Comparison of ENCODE assay signal across 9 mouse cellular contexts in genomic region chr7:125899036-125899435, GRCm38 (mm10).
DNase-seq lines count a peak whose midpoint lies in the region; ATAC-seq and TF ChIP-seq lines count a peak whose summit lies in the region.
"Had no signal": no experiment of that assay in that cellular context is flagged by ENCODE, and none has a peak within 500 bp of the region (broad histone marks: within the 10 kb centered on the region; RNA-seq: fewer than 3 reads in every experiment).

No protein-coding gene starts in this region.

- TF ChIP-seq EP300 in heart, adult 2 months (IDR thresholded peaks at IDR 0.05; ENCODE audit: insufficient read depth, low read depth, low read length) = 0 out of 2 replicates have a peak, but pooled peaks have one; percentile 32

- peak; percentile 78 for DNase-seq in ovary, adult 18-20 months (ENCODE audit: low spot score)
- no peak for DNase-seq in ovary, postnatal 14 days (ENCODE audit: low spot score)
- DNase-seq in cerebellum, adult 2 months = peak; percentile 62 to 80
- peak; percentile 46 to 74 for DNase-seq in heart, adult 2 months
- DNase-seq in layer of hippocampus, adult 2 months (ENCODE audit: low spot score in 2 of 2) = peak; percentile 41 to 63
- peak; percentile 80 to 92 for DNase-seq in right cerebral cortex, adult 2 months (ENCODE audit: low spot score in 2 of 2)
- DNase-seq in thymus, postnatal 36 days = no peak

- no peak overlapping the region for H3K4me2 ChIP-seq in forebrain, embryonic 12.5 days
- H3K4me2 ChIP-seq: limb, embryonic 15.5 days had no signal

- H3K9me3 ChIP-seq in forebrain, embryonic 12.5 days = no peaks in the 10 kb centered on the region
- H3K9me3 ChIP-seq: limb, embryonic 15.5 days had no signal

- WGBS in cerebellum, adult 2 months = 19% methylated on average over 7 of the region's 7 CpGs
- WGBS in heart, adult 2 months = 29% methylated on average over 7 of the region's 7 CpGs
- WGBS in forebrain, embryonic 12.5 days = 65% methylated on average over 7 of the region's 7 CpGs

- no peaks in the 10 kb centered on the region for H3K27me3 ChIP-seq in cerebellum, adult 2 months (ENCODE audit: control insufficient read depth, insufficient read depth, low read length)
- no peaks in the 10 kb centered on the region for H3K27me3 ChIP-seq in heart, adult 2 months (ENCODE audit: control insufficient read depth, insufficient read depth, low read length)
- H3K27me3 ChIP-seq in forebrain, embryonic 12.5 days = no peaks in the 10 kb centered on the region
- H3K27me3 ChIP-seq: limb, embryonic 15.5 days had no signal

- no peaks in the 10 kb centered on the region for H3K36me3 ChIP-seq in heart, adult 2 months (ENCODE audit: control insufficient read depth, insufficient read depth, low read length)
- no peaks in the 10 kb centered on the region for H3K36me3 ChIP-seq in forebrain, embryonic 12.5 days (replicated peaks)
- H3K36me3 ChIP-seq: limb, embryonic 15.5 days had no signal

- no peak for TF ChIP-seq POLR2A in cerebellum, adult 2 months (IDR thresholded peaks at IDR 0.05; ENCODE audit: borderline replicate concordance, insufficient read depth, low read length)
- no peak for TF ChIP-seq POLR2A in heart, adult 2 months (IDR thresholded peaks at IDR 0.05; ENCODE audit: insufficient read depth, low read depth, low read length)

- ATAC-seq in forebrain, embryonic 12.5 days (ENCODE audit: low FRiP score) = no peak

- no peak overlapping the region for H3K27ac ChIP-seq in cerebellum, adult 2 months (ENCODE audit: insufficient read depth, low read length)
- no peak overlapping the region for H3K27ac ChIP-seq in heart, adult 2 months
- no peak overlapping the region for H3K27ac ChIP-seq in layer of hippocampus, adult 2 months
- H3K27ac ChIP-seq in forebrain, embryonic 12.5 days = no peak overlapping the region
- H3K27ac ChIP-seq: limb, embryonic 15.5 days had no signal

- no peak overlapping the region for H3K9ac ChIP-seq in heart, adult 2 months (ENCODE audit: low read depth, low read length)
- H3K9ac ChIP-seq in forebrain, embryonic 12.5 days = no peak overlapping the region
- H3K9ac ChIP-seq: limb, embryonic 15.5 days had no signal

- intact Hi-C loops in heart, adult 2 months (cut with DNase I) = no loop called here

- peaks cover 4% of the 10 kb centered on the region; the same call in 1 of the 2 replicates for H3K4me1 ChIP-seq in cerebellum, adult 2 months (ENCODE audit: control insufficient read depth, insufficient read depth, low read length)
- no peaks in the 10 kb centered on the region for H3K4me1 ChIP-seq in heart, adult 2 months (ENCODE audit: control insufficient read depth, insufficient read depth, low read length)
- 0 out of 2 replicates have a peak, but pooled peaks cover 8% of the 10 kb centered on the region for H3K4me1 ChIP-seq in forebrain, embryonic 12.5 days

- no peak for TF ChIP-seq CTCF in cerebellum, adult 2 months (IDR thresholded peaks at IDR 0.05; ENCODE audit: borderline replicate concordance, insufficient read depth, low read depth, low read length)
- TF ChIP-seq CTCF in heart, adult 2 months (IDR thresholded peaks at IDR 0.05) = no peak
- TF ChIP-seq CTCF in layer of hippocampus, adult 2 months (conservative IDR thresholded peaks at IDR 0.05) = no peak

- H3K79me2 ChIP-seq in heart, adult 2 months (replicated peaks; ENCODE audit: control insufficient read depth, insufficient read depth, low read length) = no peaks in the 10 kb centered on the region

- H3K4me3 ChIP-seq in cerebellum, adult 2 months (replicated peaks; ENCODE audit: insufficient read depth, low read depth, low read length) = no peak overlapping the region
- no peak overlapping the region for H3K4me3 ChIP-seq in heart, adult 2 months
- H3K4me3 ChIP-seq in layer of hippocampus, adult 2 months = no peak overlapping the region
- H3K4me3 ChIP-seq in forebrain, embryonic 12.5 days (replicated peaks) = no peak overlapping the region
- H3K4me3 ChIP-seq: limb, embryonic 15.5 days had no signal

Comparison
In these comparisons a context has a peak if more than half of its experiments do, and no peak if none do; other contexts are left out.
1. DNase-seq: peak in ovary, adult 18-20 months (single experiment), cerebellum, adult 2 months (2 of 2), heart, adult 2 months (2 of 2), layer of hippocampus, adult 2 months (2 of 2) and right cerebral cortex, adult 2 months (2 of 2); none in ovary, postnatal 14 days (single experiment) and thymus, postnatal 36 days (0 of 2).